Mouse (Mus musculus) c-Kit-positive CD71-negative TER-119-negative erythroid progenitor cells, embryonic 14.5 days (primary cell): ENCODE measurements at regions not wholly inside any gene's neighbourhood (a gene's known extent, or its start where the extent isn't known, plus 50 kb on each side); places are given as distances from the start of the nearest gene placed in this dataset.

Experiments used
- DNase-seq: peaks from one replicate; pipeline ENCODE4 v3.0.0-alpha.2; 2013; ENCODE audit warnings: low read depth

GRCm38 (mm10) chr8:127894284-127894683 is 464.1 kb upstream of the Nrp1 start:
- DNase-seq = no peak

DNA sequence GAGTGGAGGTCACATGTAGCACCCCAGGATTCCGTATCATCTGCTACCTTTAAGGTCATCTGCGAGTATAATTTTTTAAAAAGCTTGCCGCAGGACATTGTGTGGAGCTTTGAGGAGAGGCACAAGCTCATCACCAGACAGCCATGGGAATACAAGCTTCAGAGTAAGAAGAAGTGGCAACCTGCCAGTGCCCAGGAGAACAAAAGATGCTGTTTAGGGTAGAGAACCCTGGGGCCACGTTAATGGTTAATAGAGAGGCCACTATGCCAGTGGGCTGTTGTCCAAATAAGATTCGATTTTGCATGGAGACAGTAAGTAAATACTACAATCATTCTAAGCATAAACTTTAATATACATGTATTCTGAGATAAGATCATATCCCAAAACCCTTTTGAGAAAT is 450.0 kb upstream of the Nrp1 start:
- no peak for DNase-seq

DNA sequence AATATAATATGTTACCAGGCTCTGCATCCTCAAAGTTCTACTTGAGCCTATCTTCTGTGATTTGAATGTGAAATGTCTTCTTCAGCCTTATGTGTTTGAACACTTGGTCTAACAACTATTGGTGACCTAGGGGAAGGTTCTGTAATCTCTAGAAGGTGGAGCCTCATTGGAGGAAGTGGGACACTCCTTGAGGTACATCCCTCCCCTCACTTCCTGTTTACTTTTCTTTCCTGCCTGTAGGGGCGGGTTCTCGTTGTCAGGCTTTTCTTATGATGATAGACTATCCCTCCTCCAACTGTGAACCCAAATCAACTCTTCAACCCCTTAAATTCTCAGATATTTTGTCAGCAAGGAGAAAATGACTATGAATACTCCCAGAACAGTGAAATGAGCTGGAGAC is 448.8 kb upstream of the Nrp1 start:
- DNase-seq = no peak

GRCm38 (mm10) chr8:127914086-127914485 is 444.3 kb upstream of the Nrp1 start:
- no peak for DNase-seq

- no peak for DNase-seq
Observed at GRCm38 (mm10) chr8:127914914-127915313, 443.5 kb upstream of the Nrp1 start.

DNA sequence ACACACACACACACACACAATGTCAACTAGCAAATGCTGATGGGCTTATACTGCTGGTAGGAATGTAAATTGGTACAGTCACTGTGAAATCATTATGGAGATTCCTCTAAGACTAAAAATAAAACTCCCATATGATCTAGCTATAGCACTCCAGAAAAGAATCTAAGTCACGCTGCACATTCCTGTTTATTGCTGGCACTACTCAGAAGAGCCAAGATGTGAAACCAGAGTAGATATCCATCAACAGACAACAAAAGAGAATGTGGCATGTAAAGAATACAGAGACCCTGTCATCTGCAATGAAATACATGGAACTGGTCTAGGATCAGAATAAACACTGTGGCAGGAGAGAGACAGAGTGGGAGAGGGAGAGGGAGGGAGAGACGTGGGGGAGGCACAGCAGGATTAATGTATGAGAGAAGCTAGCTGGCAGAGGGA is 442.8 kb upstream of the Nrp1 start:
- no peak for DNase-seq

DNA sequence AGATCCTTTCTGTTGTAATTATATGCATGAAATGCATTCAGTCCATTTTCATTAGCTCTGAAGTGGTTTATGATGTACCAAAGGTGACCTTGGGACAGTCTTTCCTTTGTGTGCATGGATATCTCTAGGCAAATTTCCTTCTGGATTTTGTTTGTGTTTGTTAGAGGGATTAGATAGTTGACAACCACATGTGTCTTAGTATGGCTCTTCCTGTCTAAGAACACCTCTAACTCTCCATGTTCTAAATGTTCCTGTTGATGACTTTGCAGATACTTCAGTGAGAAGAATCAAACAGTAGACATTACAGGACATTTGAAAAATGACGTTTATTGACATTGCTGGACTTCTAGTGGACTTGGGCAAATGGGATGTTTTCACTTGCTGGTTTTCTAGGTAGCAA is 436.5 kb upstream of the Nrp1 start:
- DNase-seq = no peak

DNA sequence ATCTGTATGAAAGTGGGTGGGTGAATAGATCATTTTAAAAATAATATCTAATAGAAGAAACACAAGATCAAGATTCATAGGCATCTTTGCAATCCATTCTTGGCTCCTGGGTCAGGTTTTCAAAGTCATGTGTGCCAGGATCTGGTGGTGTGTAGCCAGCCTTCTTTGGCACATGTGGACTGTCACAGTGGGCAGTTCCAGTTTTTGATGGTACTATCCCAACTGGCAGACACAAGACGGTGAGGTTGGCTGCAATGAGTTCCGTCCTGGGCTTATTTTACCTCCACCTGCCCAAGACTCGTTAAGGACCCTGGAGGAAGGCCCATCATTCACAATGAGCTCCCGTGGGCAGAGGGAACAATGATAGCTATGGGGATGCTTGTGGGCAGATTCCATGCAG is 435.1 kb upstream of the Nrp1 start:
- no peak for DNase-seq

- DNase-seq = no peak
Observed at GRCm38 (mm10) chr8:127932276-127932675, 426.1 kb upstream of the Nrp1 start.

- DNase-seq = no peak
Observed at GRCm38 (mm10) chr8:127936792-127937435, 421.5 kb upstream of the Nrp1 start.

- peak; percentile 3 for DNase-seq
Observed at GRCm38 (mm10) chr8:127939284-127939985, 419.0 kb upstream of the Nrp1 start.

DNA sequence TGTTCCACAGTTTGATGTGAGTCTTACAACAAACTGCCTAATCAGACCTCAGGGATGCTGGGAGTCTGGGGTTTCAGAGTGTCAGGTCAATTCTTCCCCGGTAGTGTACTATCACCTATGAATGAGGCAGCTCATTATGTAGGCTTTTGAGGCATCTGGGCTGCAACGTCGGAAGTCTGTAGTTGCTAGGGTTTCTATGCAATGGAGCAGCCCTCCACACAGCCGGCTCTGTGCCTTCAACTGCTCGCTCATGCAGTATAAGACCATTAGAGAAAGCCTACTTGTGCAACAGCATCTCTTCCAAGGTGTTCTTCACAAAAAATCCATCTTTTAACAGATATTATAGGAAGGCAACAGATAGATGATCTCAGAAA is 418.4 kb upstream of the Nrp1 start:
- DNase-seq = no peak

GRCm38 (mm10) chr8:127942319-127942718 is 416.1 kb upstream of the Nrp1 start:
- DNase-seq = no peak

DNA sequence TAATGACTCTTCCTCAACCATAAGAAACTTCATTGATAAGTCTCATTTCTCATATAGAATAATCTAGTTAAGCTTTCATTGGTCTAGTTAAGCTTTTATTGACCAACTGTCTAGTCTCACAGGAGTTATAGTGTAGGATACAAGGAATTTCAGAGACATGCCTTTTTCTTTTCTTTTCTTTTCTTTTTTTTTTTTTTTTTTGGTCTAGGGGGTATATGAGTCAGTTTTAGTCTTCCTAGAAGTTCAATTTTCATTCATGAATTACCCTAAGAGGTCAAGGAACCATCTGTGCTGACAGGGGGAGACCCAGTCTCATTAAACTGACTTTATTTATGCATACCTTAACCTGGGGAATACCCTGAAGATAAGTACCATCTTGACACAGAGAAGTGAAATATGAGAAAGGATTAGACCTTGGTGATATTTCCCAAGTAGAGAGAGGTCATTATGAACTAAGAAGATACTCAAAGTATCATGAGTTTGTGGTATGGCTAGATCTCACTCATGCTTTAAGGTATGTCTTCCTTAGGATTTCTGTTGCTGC is 413.4 kb upstream of the Nrp1 start:
- no peak for DNase-seq

GRCm38 (mm10) chr8:127957571-127957970 is 400.8 kb upstream of the Nrp1 start:
- DNase-seq = no peak

DNA sequence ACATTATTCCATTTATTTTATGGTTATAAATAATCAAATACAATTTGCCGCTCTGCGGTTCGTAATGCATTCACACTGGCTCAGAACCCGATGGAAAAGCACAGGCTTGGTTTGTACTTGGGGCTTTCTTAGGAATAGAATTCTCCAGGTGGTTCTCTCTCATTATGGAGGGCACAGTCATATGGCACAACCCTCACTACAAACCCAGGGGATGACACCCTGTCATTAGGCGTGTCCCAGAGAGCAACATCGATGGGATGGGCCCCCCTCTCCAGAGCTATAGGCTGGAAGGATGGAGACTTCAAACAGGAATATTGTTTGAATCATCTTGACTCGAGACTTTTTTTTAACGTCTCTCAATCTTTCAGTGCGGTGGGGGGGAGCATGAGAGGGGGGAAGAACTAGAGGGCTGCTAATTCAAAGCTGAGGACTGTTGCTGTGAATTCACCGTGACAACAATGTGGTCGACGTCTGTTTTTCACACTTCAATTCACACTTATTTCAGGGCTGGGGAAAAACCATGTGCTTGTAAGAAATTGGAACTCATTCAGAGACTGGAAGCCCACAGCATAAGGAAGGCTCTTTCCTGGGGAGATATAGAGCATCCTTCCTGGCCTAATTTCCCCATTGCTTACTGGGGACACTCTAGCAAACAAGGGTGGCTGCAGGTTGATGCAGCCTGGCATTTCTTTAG is 399.9 kb upstream of the Nrp1 start:
- DNase-seq = no peak

DNA sequence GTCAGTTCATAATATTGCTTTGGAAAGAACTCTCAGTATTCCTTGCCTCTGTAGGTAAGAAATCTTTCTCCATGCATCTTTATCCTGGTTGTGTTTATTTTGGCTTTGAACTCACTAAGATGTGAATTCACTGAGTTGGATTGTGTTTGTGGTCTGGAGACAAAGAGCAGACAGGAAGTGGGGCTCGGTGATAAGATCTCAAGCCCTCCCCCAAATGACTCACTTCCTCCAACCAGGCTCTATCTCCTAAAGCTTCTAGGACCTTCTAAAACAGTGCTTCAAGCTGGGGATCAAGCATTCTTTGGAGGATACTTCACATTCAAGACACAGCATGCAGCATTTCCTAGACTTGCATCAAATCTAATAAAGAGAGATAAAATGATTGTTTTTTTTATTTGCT is 395.5 kb upstream of the Nrp1 start:
- peak; percentile 9 for DNase-seq

GRCm38 (mm10) chr8:127963625-127964024 is 394.8 kb upstream of the Nrp1 start:
- DNase-seq = no peak

- DNase-seq = no peak
Observed at GRCm38 (mm10) chr8:127964801-127965200, 393.6 kb upstream of the Nrp1 start.

DNA sequence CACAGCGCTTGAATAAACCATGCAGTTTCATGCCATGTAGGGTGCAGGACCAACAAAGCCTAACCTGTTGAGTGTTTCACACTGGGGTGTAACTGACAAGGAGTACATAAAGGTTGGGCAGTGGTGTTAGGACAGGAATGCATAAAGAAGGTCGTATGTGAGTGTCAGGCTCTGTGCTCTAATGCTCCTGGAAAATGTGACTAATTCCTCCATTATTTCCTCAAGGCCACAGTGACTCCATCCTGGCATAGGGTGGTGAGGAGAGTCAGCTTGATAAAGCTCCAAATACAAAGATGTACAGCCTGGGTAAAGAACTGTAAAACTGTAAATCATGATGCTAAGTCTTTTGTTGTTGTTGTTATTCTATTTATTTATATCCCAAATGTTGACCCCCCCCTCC is 393.1 kb upstream of the Nrp1 start:
- no peak for DNase-seq

DNA sequence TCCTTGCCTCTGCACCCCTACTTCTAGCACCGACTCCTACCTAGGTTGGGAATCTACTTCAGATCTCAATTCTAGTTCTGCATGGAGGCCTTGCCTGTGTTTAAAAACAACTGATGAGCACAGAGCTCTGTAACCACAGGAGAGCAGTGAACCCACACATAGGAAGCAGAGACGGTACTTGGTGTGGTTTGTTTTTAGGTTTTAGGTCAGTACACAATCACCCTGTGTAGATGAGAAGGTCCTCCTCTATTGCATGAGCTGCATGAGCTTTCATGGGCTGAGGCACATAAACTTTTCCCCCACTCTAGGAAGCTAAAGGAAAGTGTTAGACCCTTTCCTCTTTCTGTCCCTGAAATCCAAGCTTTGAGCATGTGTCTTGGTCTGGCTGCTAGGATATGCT is 390.4 kb upstream of the Nrp1 start:
- no peak for DNase-seq

- no peak for DNase-seq
Observed at GRCm38 (mm10) chr8:127973194-127973593, 385.2 kb upstream of the Nrp1 start.

- DNase-seq = no peak
Observed at GRCm38 (mm10) chr8:127977746-127978145, 380.7 kb upstream of the Nrp1 start.
